Mouse (Mus musculus) thymus, postnatal 25 days (tissue): ENCODE measurements around the gene Tcn2.
"Not testable (repeated sequence)": the region's sequence is repeated elsewhere in the genome, so short reads cannot be mapped to it uniquely, and the experiment has no call there.

ENCODE experiments used
- DNase-seq: peaks from one replicate; pipeline ENCODE4 v3.0.0; 2022

Gene Tcn2

DNA sequence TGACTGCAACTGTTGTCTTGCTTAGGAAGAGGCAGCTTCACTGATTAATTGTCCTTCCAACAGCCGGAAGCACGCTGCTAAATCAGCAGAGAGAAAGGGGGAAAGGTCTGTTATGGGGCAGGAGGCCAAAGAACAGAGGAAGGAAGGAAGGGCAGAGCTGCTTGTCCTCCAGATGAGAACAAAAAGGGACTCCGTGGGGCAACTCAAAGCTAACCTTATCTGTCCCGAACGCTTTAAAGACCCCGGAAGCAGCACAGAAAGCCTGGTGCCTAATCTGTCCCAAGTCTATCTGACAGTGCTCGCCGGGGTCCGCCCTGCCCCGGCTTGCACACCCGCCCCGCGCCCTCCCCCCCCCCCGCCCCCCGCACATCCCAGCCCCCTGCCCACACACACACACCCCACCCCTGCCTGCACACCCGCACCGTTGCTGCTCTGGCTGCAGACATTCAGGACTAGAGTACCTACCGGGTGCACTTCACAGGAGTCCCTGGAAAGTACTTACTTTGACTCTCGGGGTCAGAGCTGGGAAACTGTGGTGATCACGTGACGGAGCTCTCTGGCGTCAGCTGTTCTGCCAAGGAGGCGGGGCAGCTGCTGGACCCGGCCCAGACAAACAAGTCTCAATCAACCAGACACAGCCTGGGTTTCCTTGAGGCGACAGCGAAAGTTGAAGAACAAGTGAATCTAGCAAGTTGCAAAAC, at the start of gene Tcn2:
Tcn2 (minus strand) TSS at position 649 of the 701 bp plus-strand sequence.
- DNase-seq, result peak; percentile 67

DNA sequence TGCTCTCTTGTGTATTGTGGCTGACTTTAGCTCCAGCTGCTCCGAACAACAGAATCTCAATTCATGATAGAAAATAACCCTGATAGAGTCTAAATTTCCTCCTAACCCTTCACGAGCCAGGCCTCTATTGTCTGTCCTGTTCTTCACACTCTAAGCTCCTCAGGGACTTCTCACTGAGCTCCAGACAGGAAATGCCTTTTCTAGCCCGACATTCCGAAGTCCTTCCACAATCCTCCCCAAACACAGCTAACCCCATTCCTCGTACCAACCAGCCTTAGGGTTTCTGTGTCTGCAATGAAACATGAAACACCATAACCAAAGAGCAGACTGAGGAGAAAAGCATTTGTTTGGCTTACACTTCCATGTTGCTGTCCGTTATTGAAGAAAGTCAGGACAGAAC, 49.6 kb upstream of the Tcn2 start:
- no peak for DNase-seq

DNA sequence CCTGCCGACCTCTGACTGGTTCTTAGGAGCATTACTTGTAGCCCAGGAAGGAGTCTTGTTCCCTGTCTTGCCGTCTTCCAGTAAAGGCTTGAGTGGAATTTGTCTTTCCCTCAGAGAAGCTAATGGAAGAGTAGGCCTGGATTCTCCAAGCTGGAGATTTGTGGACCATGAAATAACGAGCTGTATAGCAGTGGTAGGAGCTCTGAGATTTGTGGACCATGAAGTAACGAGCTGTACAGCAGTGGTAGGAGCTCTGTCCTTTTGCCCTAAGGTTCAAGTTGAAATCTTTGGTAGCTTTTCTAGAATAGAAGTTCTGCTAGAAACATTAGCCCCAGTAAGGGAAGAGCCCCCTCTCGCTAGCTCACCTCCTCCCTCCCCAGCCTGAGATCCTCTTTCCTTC, 46.5 kb upstream of the Tcn2 start:
- no peak for DNase-seq

DNA sequence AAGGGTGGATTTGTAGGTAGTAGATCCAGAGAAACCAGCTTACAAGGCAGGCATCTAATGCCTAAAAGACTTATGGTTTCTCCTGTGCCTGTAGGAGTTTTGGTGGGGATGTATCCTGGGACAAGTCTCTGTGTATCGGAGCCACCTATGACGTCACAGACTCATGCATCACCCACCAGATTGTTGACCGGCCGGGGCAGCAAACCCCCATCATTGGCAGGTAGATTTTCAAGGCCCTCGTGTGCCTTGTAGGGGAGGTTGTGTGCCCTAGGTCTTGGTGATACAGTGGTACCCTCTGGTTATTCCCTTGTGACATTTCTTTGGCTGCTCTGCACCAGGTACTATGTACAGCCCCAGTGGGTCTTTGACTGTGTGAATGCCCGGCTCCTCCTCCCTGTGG, 44.7 kb upstream of the Tcn2 start, which contains the start of gene 4930556J24Rik:
4930556J24Rik (minus strand) TSS at position 101 of the 400 bp plus-strand sequence.
- DNase-seq, result no peak

DNA sequence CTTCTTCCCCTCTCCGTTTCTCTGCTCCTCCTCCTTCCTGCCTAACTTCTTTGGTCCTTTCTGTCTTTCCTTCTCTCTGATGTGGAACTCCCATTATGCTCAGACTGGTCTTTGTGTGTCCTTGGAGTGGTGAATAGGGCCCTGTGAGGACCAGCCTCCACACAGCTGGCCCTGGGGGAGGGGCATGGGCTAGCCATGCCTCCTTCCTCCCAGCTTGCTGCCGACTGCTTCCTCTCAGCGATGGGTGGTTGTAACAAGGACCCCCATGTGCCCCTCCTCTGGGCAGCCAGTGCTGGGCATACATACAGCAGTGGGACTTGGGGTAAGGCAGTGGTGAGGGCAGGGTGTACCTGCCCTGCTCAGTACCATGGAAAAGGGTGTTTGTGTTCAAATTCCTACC, 42.4 kb upstream of the Tcn2 start:
- no peak for DNase-seq

DNA sequence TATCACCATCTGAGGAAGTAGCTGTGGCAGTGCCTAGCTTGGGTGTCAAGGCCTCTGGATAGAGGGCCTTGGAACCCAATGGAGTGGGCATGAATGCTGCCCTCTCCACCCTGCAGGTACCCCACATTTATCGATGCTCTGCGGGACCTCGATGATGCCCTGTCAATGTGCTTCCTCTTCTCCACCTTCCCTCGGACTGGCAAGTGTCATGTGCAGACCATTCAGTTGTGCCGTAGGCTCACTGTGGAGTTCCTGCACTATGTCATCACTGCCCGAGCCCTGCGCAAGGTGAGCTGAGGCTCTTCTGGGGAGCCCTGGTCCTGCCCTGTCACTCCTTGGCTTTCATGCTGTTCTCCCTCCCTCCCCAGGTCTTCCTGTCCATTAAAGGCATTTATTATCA, 41.1 kb upstream of the Tcn2 start:
- no peak for DNase-seq

DNA sequence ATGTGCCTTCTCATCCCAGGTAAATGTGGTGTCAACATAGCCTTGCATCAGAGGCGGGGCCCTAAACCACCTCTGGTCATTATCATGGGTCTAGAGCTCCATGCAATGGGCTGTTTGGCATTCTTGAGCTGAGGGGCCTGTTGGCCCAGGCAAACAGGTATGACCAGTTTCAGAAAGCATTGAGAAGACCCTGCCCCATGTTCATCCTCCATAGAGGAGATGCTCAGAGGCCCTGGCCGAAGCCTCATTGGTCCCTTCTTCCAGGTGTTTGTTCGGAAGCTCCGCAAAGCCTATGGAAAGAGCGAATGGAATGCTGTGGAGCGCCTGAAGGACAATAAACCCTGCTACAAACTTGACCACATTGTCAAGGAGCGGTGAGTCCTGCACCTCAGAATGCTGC, 38.4 kb upstream of the Tcn2 start:
- DNase-seq, result no peak

DNA sequence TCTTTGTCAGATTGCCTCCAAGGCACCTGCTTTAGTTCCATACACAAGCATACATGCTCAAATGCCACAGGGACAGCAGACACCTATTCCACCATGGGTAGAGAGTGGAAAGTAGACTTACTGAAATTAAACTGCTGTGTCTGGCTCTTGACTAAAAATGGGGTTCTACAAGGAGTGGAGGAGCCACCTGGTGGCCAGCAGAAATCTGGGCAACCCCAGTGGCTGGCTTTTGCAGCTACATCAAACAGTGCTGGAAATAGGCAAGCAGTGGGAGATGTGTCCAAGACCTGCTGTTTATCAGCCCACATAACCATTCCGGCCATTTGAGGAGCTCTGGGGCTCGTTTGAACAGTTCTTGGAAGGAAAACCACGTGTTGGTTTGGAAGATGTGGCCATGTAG, 37.9 kb upstream of the Tcn2 start:
- DNase-seq, result no peak

DNA sequence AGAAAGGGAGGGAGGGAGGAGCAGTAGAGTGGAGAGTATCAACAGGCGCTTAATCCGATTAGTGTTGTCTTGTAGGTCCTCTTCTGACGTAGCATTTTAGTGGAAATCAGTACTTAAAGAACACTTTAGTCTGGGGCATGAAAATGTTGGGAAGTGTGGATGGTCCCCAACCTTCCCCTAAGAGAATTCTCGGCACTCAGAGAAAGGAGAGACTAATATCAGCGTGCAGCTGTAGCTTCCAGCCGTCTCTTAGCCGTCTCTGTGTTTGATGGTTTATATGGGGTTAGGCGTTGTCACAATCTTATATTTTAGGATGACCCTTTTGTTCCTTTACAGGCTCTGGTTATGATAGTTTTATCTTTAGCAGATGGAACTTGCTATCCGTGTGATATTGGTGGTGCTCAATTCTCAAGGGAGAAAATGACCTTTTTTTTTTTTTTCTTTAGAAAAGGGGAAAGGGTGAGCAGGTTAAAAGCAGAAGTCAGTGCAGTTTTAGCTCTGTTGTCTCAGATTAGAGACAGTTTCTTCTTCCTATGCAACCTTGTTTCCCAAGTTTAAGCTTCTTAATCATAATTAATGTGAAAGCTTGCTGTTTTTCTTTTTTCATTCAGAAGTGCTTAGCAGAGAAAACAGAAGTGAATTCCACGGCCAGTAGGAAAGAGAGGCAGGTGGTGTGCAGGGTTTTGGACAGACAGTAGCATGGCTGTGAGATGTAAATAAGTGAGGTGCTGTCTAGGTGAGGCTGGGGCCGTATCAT, 32.6 kb upstream of the Tcn2 start:
- no peak for DNase-seq

DNA sequence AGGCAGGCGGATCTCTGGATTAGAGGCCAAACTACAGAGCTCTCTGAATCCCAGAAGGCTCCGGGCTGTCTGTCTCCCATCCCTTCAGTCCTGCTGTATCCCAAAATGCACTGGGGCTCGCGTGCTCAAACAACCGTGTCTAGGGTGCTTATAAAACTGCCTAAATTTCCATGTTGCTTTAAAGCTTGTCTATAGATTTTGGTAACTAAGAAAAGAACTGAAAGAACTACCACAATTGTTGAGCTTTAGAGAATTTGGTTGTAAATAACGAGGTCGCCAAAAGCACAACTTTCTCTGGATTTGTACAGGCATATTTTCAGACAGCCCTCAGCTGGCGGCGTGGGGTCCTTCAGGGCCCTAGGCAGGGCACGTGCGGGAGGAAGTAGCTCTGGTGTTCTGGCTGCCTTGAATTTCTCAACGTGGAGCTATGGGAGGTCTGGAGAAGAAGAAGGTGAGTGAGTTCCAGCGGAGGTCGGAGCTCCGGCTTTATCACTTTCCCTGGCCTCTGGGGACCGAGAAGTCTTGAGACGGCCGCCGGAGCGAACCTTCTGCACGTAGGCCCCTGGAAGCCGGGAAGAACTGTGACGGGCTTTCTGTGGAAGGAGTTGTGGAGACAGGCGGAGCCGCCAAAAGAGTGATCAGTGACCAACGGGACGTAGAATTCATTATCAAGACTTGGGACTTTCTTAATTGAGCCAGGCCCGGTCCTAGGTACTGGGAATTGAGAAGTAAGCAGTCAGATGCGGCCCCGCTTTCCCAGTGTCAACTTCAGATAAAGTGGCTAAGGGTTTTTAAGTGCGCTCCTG, 31.9 kb upstream of the Tcn2 start, which contains the start of gene Pes1:
Pes1 (plus strand) TSS at position 366 of the 806 bp plus-strand sequence.
- DNase-seq, result peak; percentile 79

DNA sequence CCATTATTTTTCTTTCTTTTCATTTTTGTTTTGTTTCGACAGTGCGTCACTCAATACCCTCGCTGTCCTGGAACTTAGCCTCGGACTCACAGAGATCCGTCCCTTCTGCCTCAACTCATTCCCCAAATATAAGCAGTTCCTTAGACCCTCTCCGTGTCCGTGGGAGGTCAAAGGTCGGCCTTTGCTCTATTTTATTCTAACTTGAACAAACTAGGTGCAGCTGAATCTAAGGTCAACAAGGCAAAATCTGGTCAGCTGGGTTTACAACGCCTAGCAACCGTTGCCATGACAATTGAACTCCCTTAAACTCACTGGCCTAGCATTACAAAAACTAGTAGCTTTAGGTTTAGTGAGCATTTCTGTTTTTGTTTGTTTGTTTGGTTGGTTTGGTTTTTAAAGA, 31.2 kb upstream of the Tcn2 start:
- DNase-seq, result no peak

DNA sequence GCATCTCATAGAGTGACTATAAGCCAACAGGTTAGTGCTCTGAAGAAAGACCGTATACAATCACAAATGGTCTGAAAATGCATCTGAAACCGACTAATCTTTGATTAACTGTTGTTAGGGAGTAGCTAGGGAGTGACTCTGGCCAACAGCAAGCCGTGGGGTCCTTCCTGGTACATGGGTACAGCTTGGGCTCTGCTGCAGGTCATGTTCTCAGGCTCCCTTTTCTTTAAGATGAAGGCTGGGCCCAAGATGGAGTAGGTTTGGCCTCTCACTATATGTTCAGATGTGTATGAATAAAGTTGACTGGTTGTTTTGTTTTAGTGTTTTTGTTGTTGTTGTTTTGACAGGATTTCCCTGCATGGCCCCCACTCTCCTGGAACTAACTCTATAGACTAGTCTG, 29.8 kb upstream of the Tcn2 start:
- no peak for DNase-seq

DNA sequence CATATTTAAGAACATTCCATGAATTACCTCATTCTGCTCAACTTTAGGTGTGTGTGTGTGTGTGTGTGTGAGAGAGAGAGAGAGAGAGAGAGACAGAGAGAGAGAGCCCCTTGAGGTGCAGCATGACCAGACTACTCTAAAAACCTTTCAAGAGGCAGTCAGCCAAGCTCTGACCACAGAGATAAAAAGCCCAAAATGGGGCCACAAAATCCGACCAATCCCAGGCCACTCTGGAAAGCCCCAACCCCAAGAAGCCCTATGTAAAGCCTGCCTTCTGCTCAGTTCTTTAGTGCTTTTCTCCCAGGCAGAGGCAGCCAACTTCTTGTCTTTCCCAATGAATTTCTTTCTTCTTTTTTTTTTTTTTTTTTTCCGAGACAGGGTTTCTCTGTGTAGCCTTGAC, 28.9 kb upstream of the Tcn2 start:
- DNase-seq, result no peak

DNA sequence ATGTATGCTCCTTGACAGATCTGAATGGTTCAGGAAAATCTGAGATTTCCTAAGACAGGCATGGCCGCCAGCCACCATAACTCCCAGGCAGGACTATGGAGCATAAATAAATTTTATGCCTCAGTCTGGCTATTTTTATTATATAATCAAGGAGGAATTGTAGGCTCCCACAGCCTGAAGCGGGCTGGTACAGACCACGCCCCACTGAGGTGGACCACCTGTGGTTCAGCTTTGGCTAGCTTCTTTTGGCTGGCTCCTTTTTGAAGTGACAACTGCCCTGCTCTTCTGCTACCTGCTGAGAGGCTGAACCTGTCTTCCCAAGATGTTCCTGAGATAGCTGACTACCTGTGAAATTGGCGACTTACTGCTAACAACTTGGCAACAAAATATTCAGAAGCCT, 23.4 kb upstream of the Tcn2 start:
- not testable (repeated sequence) for DNase-seq

DNA sequence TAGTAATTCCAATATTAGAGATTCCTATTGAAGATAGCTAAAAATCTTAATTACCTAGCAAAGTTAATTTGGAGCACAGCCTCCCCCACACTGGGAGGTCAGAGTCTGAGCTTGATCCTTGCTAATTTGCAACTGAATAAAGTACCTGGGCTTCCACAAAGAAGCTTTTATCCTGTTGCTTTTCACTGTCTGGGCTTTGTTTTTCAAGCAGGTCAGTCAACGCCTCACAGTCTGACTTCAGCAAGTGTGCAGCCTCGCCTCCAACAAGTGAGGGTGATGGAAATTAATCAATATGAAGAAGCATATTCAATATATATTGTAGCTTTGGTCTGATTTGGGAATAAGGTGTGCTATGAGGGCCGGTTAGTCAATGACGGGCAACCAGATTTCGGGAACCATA, 22.9 kb upstream of the Tcn2 start:
- not testable (repeated sequence) for DNase-seq

DNA sequence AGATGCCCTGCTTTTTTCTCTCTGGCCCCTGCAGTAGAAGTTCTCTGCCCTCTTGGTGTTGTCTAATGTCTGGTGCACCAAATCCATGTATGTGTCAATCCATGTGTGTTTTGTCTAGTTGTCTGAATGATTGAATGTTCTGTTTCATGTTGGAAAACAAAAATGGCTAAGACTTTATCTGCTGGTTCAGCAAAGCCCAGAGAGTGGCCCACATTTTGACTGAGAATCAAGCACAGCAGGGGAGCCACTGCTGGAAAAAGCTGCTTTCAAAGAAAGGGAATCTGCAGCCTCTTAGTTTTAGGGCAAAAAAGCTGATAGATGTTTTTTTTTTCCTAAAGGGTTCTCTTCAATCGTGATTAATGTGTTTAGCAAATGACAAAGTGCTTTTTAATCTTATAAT, 14.4 kb upstream of the Tcn2 start:
- no peak for DNase-seq

DNA sequence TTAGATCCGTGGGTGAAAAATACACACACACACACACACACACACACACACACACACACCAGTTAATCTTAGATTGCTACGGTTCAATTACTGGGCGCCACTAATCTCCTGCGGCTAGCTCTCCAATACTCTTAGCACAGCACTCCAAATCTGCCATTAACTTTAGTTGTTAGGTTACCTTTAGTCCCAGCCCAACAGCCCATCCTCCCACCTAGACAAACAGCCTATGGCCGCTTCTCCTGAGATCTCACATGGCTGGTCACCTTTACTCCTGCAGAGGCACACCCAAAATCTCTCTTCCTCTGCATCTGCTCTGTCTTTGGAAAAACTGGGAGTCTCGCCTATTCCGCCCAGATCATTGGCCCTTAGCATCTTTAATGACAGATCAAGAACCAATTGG, 9.4 kb upstream of the Tcn2 start:
- no peak for DNase-seq

DNA sequence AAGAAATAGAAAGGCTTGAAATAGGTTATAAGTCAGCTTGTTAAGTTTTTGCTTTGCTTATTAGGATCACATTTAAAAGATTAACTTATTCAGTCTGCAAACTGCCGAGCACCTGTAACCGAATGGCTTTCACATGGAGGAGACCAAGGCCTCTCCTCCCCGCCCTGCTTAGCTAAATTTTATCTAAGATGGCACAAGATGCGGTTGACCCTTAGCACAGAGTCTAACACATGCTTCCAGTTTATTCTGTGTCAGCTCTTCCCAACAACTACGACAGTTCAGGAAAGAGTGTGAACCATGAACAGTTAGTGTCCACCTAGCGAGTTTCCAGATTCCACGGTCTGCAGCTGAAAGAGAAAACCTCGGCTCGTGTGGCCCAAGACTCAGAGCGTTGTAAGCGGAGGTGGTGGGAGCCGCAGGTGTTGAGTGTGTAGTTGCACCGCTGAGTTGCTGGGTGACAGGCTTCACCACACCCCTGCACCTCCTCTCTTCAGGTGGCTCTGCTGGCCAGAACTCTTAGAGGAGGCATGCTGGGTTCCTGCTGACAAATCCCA, 5.4 kb upstream of the Tcn2 start:
- no peak for DNase-seq

DNA sequence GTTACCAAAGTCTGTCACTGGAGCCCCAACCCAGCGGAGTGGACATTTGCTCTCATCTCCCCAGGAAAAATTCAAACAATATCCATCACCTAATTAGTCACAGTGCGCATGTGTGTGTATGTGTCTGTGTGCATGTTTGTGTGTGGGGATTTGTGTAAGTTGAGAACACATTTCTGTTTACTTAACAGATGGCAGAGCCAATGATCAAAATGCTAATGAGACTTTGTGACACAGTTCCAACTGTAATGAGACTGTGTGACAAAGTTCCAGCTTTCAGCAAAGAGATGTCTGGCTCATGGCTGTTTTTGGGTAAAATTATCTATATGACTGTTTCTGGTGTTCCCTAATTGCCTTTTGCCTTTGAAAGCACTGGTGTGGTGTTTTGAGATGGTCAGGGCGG, 4.4 kb upstream of the Tcn2 start:
- no peak for DNase-seq

DNA sequence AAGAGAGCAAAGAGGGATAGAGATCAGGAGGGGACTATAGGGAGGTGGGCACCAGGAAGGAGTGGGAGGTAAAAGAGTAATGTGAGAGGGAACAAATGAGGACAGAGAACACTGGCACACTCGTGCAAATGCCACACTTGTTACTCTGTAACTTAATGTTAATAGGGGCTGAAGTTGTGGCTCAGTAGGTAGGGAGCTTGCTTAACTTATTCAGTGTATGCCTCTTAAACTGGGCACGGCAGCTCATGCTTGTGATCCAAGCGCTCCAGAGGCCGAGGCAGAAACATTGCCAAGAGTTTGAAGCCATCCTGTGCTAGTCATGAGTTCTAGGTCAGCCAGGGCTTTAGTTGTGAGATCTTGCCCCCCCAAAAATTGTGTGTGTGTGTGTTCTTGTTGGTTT, 3.2 kb upstream of the Tcn2 start:
- DNase-seq, result no peak

DNA sequence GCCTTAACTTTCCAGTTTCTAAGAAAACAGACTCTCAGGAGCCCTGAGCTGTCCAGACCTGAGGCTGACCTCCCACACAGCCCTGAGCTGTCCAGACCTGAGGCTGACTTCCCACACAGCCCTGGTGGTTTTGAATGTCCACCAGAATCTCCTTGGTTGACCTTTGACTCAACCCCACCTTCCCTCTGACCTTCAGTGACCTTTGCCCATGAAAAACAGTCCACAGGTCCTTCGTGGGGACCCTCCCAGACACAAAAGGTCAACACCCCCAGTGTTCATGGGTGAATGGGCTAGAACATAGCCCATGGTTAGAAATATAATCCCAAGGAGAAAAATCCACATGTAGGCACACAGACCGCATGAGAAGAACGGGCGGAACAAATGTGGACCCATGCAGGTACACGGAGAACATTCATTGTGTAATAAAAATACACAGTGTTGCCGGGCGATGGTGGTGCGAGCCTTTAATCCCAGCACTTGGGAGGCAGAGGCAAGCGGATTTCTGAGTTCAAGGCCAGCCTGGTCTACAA, 1.9 kb upstream of the Tcn2 start:
- DNase-seq, result no peak

DNA sequence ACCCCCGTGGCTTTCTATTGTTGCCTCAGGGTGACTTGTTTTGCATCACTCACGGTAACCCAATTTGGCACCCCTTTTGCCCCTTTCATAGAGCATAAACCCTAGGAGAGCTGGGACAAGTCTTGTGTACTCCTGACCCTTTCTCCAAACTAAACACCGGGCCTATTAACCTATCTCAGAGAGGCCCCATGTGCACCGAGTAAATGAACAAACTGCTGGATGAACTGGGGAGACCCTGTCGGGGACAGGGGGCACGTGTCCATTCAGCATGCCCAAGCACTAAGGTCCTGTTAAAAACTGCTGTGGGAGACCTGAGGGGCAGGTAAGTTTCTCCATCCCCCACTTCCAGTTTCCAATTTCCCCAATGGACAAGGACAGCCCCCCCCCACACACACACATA, 1.0 kb downstream of the Tcn2 start:
- DNase-seq, result no peak

DNA sequence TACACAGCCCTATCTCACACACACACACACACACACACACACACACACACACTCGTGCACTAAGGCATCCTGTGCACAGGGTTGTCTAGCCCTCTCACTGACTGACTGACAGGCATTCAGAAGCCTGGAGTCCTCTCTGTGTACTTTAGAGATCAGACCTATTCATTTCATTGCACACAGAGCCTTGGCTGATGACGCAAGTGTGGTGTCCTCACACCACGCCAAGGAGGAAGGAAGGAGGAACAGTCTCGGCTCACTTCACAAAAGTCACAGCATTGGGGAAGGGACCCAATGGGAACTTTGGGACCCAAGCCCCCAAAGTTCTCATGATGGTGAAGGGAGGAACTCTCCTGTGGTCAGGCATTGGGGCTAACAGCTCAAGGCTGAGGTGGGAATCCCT, 1.9 kb downstream of the Tcn2 start:
- no peak for DNase-seq
